10 mouse cellular contexts compared by ENCODE assay signal in the genomic region with DNA sequence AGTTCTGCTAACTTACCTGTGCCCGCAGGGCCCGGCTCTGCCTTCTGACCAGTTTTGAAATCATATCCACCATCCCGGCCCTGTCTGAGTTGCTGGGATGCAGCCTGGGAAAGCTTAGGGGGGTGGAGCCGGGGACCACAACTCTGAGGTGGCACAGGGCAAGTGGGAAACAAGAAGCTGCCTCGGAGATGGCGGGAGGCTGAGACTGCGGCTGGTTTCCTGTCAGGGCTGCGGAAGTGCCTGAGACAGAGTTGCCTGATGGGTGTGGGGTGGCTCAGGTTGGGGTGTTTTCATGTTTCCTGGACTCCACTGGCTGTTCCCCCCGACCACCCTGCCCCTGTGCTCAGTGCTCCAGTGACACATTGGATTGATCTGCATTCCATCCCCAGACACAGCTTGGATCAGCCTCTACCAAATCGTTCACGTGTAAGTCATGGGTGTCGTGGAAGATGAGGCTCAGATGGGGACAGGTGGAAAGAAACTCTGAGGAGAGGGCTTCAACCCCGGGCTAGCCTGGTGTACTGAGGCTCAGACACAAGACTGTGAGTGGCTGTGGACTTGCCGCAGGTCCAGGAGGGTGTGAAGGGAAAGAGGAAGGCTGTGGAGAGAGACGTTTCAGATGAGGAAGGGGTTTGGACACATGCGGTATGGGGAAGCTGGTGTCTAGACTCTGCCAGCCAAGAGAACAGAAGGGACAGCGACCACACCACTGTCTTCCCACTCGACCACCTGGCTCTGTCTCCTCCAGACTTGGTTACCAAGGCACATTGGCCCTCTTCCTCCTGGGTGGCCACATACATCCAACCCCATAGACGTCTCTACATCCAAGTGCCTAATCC. TPM values are rescaled to one million over a fixed set of nuclear protein-coding genes. Genes with fewer than 3 reads are reported as not detected.
DNase-seq lines count a peak whose midpoint lies in the region; ATAC-seq lines count a peak whose summit lies in the region.
"Had no signal": no experiment of that assay in that cellular context is flagged by ENCODE, and none has a peak within 500 bp of the region (broad histone marks: within the 10 kb centered on the region; RNA-seq: fewer than 3 reads in every experiment).

No protein-coding gene starts in this region.

- H3K36me3 ChIP-seq in heart, embryonic 11.5 days (ENCODE audit: control insufficient read depth, insufficient read depth, low read length), result no peaks in the 10 kb centered on the region
- H3K36me3 ChIP-seq in intestine, embryonic 16.5 days (ENCODE audit: control insufficient read depth, insufficient read depth, low read length), result peaks cover 3% of the 10 kb centered on the region; the same call in 1 of the 2 replicates
- H3K36me3 ChIP-seq in forebrain, embryonic 16.5 days (ENCODE audit: control insufficient read depth, insufficient read depth), result no peaks in the 10 kb centered on the region
- no peaks in the 10 kb centered on the region for H3K36me3 ChIP-seq in forebrain, embryonic 14.5 days (ENCODE audit: control insufficient read depth, insufficient read depth, low read length)
- H3K36me3 ChIP-seq: limb, embryonic 13.5 days had no signal

- H3K9me3 ChIP-seq in heart, embryonic 11.5 days (replicated peaks; ENCODE audit: control insufficient read depth, low read length), result no peaks in the 10 kb centered on the region
- peaks cover under 1% of the 10 kb centered on the region for H3K9me3 ChIP-seq in intestine, embryonic 16.5 days (ENCODE audit: control insufficient read depth, low read length)
- no peaks in the 10 kb centered on the region for H3K9me3 ChIP-seq in forebrain, embryonic 16.5 days (ENCODE audit: control insufficient read depth, low read length)
- no peaks in the 10 kb centered on the region for H3K9me3 ChIP-seq in forebrain, embryonic 14.5 days (replicated peaks; ENCODE audit: control insufficient read depth, low read length)
- H3K9me3 ChIP-seq: limb, embryonic 13.5 days had no signal

- peak; percentile 93 for DNase-seq in heart, adult 11 months
- peak; percentile 81 to 83 for DNase-seq in spleen, postnatal 36 days (ENCODE audit: low spot score in 2 of 2)
- no peak for DNase-seq in neural tube, embryonic 10.5 days (ENCODE audit: extremely low spot score, low spot score)
- DNase-seq in forebrain, embryonic 14.5 days (ENCODE audit: low spot score), result no peak
- DNase-seq: cerebellum, postnatal 36 days had no signal

- H3K4me1 ChIP-seq in heart, embryonic 11.5 days (ENCODE audit: control insufficient read depth, insufficient read depth, low read length), result peaks cover 13% of the 10 kb centered on the region
- peaks cover 49% of the 10 kb centered on the region for H3K4me1 ChIP-seq in intestine, embryonic 16.5 days (ENCODE audit: control insufficient read depth, insufficient read depth, low read length)
- no peaks in the 10 kb centered on the region for H3K4me1 ChIP-seq in forebrain, embryonic 16.5 days (replicated peaks; ENCODE audit: control insufficient read depth, insufficient read depth, low read length)
- H3K4me1 ChIP-seq in forebrain, embryonic 14.5 days (ENCODE audit: control insufficient read depth, insufficient read depth, low read length), result no peaks in the 10 kb centered on the region

- no peaks in the 10 kb centered on the region for H3K27me3 ChIP-seq in heart, embryonic 11.5 days (ENCODE audit: control insufficient read depth, insufficient read depth, low read length)
- H3K27me3 ChIP-seq in intestine, embryonic 16.5 days (replicated peaks; ENCODE audit: control insufficient read depth, insufficient read depth, low read length), result no peaks in the 10 kb centered on the region
- no peaks in the 10 kb centered on the region for H3K27me3 ChIP-seq in forebrain, embryonic 16.5 days (replicated peaks; ENCODE audit: control insufficient read depth, insufficient read depth, low read length)
- no peaks in the 10 kb centered on the region for H3K27me3 ChIP-seq in forebrain, embryonic 14.5 days (replicated peaks; ENCODE audit: control insufficient read depth, insufficient read depth, low read length)

- ATAC-seq in heart, embryonic 11.5 days (replicated peaks; ENCODE audit: insufficient number of reproducible peaks, low FRiP score, low TSS enrichment), result no peak
- ATAC-seq in CD4-positive, CD25-positive, alpha-beta regulatory T cell, adult 4 months, result peak; percentile 88
- no peak for ATAC-seq in intestine, embryonic 16.5 days
- ATAC-seq in forebrain, embryonic 16.5 days, result no peak
- no peak for ATAC-seq in forebrain, embryonic 14.5 days

- H3K4me2 ChIP-seq in heart, embryonic 11.5 days, result no peak overlapping the region
- H3K4me2 ChIP-seq in intestine, embryonic 16.5 days (ENCODE audit: low read depth, low read length), result peak overlapping the region; percentile 50
- H3K4me2 ChIP-seq in forebrain, embryonic 16.5 days (ENCODE audit: low read length), result no peak overlapping the region
- no peak overlapping the region for H3K4me2 ChIP-seq in forebrain, embryonic 14.5 days (ENCODE audit: low read length)
- H3K4me2 ChIP-seq: limb, embryonic 13.5 days had no signal

- 65% methylated on average over 19 of the region's 19 CpGs for WGBS in heart, embryonic 11.5 days (ENCODE audit: insufficient replicate concordance)
- WGBS in intestine, embryonic 16.5 days, result 68% methylated on average over 19 of the region's 19 CpGs
- WGBS in forebrain, embryonic 16.5 days, result 82% methylated on average over 19 of the region's 19 CpGs
- WGBS in forebrain, embryonic 14.5 days, result 78% methylated on average over 19 of the region's 19 CpGs

- no peak overlapping the region for H3K9ac ChIP-seq in heart, embryonic 11.5 days (ENCODE audit: low read depth, low read length)
- peak overlapping the region; percentile 56 for H3K9ac ChIP-seq in intestine, embryonic 16.5 days (ENCODE audit: low read depth, low read length)
- no peak overlapping the region for H3K9ac ChIP-seq in forebrain, embryonic 16.5 days (replicated peaks; ENCODE audit: low read depth, low read length)
- H3K9ac ChIP-seq in forebrain, embryonic 14.5 days (ENCODE audit: low read length), result no peak overlapping the region
- H3K9ac ChIP-seq: limb, embryonic 13.5 days had no signal

- no peak overlapping the region for H3K4me3 ChIP-seq in heart, embryonic 11.5 days (ENCODE audit: low read depth, low read length)
- H3K4me3 ChIP-seq in intestine, embryonic 16.5 days (ENCODE audit: low read length), result no peak overlapping the region
- no peak overlapping the region for H3K4me3 ChIP-seq in forebrain, embryonic 16.5 days (replicated peaks; ENCODE audit: low read length)
- H3K4me3 ChIP-seq in forebrain, embryonic 14.5 days (ENCODE audit: low read depth, low read length), result no peak overlapping the region
- H3K4me3 ChIP-seq: limb, embryonic 13.5 days had no signal

- no peak overlapping the region for H3K27ac ChIP-seq in heart, embryonic 11.5 days (ENCODE audit: low read depth, low read length)
- H3K27ac ChIP-seq in intestine, embryonic 16.5 days (ENCODE audit: low read length), result peak overlapping the region; percentile 96
- no peak overlapping the region for H3K27ac ChIP-seq in forebrain, embryonic 16.5 days (ENCODE audit: low read length)
- H3K27ac ChIP-seq in forebrain, embryonic 14.5 days (ENCODE audit: low read depth, low read length), result no peak overlapping the region
- H3K27ac ChIP-seq: limb, embryonic 13.5 days had no signal

RNA-seq across cellular contexts. Expression of a gene that starts 18.8 kb away (rescaled TPM):
- polyA plus RNA-seq in heart, embryonic 11.5 days (2014; fragmentation: Nextera tagmentation; extraction: Ambion mirVana), result 3.4 and 4.4 TPM in 2 replicates
- 10 to 100 TPM; 21.4 to 36.6 TPM for polyA plus RNA-seq in CD4-positive, CD25-positive, alpha-beta regulatory T cell, adult 4 months (2017; shearing (Covaris generic))
- polyA plus RNA-seq in intestine, embryonic 16.5 days (2015; fragmentation: Nextera tagmentation; extraction: Ambion mirVana), result 40.2 and 42.3 TPM in 2 replicates
- polyA plus RNA-seq in forebrain, embryonic 16.5 days (2015; fragmentation: Nextera tagmentation; extraction: Ambion mirVana), result 3.0 and 3.3 TPM in 2 replicates
- polyA plus RNA-seq in forebrain, embryonic 14.5 days (2014; fragmentation: Nextera tagmentation; extraction: Ambion mirVana), result 1.5 and 2.3 TPM in 2 replicates

Comparison
In these comparisons a context has a peak if more than half of its experiments do, and no peak if none do; other contexts are left out.
1. DNase-seq: peak in heart, adult 11 months (single experiment) and spleen, postnatal 36 days (2 of 2); none in neural tube, embryonic 10.5 days (single experiment) and forebrain, embryonic 14.5 days (single experiment).